Mouse (Mus musculus) frontal cortex, postnatal 10 days (tissue): ENCODE measurements at regions not wholly inside any gene's neighbourhood (a gene's known extent, or its start where the extent isn't known, plus 50 kb on each side); places are given as distances from the start of the nearest gene placed in this dataset.

Source experiments
- DNase-seq, 2 experiments: peaks; one replicate each; pipeline ENCODE4 v3.0.0; 2022; ENCODE audit warnings: low spot score in 2 of 2, mixed read lengths in 1 of 2

DNA sequence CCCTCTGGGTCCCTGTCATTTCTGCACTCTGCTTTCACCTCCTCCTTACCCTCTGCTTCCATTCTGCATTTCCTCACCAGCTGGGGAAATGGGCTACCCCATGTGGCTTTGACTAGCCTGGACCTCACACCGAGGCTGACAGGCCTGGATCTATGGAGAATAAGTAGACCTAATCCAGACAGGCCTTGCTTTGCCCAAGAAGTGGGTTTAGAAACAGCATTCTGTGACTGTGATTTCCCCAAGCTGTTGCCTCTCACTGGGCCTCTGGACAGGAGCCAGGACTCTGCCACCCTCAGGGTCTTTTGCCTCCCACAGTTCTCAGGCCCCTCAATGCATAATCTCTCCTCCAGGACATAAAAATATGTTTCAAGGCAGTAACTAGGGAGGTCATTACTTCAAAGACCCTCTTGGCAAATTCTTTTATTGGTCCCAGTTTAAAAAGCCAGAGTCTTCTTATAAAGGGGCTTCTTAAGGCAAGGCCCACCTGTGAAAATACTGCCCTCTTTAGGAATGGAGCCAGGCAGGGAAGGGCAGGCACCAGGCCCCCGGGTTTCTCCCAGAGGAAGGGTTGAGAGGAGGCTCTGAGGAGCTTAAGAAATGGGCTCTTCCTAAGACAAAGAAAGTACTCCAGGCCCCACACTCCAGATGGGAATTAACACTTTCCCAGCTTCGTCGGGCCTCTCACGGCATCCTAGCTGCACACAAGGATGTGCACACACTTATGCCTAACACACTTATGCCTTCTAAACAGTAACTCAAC, 151.8 kb downstream of the Cyp26b1 start:
- DNase-seq: no peak

DNA sequence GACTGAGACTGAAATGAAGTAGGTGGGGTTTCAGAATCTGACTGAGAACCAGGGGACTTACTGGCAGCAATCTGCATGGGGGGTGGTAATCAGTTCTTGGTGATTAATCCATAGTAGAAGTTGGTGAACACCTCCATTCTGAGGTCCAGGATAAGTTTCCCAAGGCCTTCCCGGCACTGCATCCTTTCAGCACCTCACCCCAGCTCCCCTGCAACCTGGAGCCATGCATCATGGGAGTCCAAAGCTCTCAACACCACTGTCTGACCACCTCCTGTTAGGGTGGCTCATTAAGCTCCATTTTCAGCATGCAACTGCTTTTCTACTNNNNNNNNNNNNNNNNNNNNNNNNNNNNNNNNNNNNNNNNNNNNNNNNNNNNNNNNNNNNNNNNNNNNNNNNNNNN, 157.0 kb downstream of the Cyp26b1 start:
- DNase-seq: no peak

DNA sequence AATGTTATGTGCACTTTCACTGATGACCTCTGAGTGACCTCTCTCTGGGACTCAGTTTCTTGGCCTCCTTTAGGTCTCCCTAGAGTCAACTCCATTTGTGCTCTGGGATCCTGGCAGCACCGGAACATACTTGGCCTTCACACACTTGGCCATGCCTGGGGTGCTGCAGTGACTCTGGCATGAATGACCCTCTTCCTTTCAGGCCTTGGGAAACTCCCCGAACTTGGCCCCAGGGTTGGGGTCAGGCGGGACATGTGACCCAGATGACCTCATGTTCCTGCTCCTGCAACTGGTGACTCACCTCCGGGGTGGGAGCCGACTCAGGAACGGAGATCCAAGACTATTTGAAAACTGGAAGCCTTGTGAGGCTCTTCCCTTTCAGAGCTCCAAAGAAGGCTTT, 159.2 kb downstream of the Cyp26b1 start:
- no peak for DNase-seq

DNA sequence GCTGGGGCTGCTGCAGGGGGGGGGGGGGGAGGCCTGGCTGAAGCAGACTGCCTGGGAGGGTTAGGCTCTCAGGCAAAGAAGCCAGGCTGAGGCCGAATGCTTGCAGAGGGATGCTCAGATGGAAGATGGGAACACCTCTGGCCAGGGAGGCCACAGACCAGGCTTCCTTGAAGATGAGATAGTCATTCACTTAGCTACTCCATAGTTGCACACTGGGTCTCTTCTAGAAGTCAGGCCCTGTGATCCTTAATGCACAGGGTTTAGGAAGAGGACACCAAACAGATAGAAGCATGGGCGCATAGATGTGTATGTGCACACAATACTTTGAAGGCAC, 162.1 kb downstream of the Cyp26b1 start:
- DNase-seq: no peak

DNA sequence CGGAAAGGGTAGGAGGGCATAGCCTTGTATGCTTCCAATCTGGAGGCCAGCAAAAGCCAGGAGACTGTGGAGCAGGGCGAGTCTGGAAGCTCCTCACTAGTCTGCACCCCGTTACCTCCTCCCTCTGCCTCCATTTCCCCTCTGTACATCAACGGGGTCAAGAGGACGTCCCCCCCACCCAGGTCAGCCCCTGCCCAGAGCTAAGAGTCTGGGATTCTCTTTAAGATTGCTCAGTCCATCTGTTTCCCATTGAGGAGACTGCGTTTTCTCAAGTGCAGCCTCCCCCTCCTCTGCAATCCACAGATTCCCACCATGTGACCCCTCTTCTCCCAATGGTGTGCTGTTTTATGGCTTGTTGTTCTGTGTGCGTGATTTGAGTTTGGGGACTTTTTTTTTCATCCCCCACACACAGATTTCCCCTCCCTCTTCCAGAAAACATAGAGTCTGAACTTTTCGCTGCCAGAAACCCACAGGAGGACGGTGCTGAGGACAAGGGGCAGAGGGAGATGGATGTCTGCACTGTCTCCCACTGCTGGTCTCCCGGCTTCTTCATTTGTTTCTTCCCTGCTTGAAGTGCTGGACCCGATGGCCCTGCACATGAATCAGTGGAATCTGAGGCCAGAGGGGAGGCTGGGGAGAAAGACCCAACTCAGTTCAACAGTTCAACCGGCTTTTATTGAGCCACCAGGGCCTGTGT, 162.6 kb downstream of the Cyp26b1 start:
- no peak for DNase-seq

DNA sequence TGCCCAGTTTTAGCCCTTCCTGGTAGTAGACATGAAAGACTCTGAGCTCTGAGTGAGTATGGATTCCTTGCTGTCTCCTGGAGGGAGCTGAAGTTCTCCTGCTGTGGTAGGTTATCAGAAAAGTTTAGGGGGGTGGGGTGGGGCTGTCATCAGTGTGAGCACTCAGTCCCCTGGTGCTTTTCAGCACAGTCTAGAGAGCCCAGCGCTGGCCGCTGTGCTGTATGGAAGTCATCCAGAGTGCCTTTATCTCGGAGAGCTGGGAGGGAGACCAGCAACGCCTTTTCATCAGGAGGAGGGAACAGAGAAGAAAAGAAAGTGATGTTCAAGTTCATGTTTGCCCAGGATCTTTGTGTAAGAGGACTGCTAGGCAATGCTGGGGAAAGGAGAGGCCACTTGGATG, 163.6 kb downstream of the Cyp26b1 start:
- DNase-seq: no peak

- DNase-seq: peak; percentile 48 to 66
Observed at GRCm38 (mm10) chr6:84429247-84429646, 164.5 kb downstream of the Cyp26b1 start.

DNA sequence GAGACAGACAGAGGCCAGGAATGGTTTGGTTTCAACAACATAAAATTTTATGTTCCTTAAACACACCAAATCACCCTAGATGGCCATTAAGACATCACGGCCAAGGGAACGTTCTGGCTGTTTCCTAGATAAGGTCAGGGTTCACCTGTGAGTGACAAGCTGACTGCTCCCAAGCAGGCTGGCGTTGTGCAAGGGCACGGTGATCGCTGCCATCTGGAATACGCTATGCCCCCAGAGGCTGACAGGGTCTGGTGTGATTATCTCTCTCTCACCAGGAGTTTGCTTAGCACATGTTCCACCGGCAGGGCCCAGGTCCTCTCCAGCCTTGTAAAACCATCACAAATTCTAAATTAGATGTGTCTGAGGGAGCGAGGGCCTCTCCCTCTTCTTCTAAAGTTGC, 167.0 kb downstream of the Cyp26b1 start:
- no peak for DNase-seq

- peak in 1 of 2 experiments; percentile 36 for DNase-seq
Observed at GRCm38 (mm10) chr6:84425823-84426222, 167.9 kb downstream of the Cyp26b1 start.

DNA sequence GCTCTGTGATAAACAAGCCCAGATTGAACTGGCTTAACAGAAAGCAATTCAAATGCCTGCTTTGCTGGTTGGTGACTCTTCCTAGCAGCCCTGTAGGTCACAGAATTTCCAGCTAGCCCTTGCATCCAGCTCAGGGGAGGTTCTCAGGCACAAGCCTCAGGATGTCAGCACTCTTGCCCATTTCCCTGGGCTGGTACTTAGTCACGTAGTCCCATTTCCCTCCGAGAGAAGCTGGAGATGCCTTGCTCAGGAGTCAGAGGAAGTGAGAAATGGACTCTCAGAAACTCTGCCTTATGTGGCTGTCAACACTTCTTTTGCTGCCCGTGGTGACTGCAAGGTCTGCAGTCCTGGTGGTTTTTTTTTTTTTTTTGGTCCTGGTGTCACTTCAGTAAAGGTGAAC, 170.8 kb downstream of the Cyp26b1 start:
- no peak for DNase-seq

DNA sequence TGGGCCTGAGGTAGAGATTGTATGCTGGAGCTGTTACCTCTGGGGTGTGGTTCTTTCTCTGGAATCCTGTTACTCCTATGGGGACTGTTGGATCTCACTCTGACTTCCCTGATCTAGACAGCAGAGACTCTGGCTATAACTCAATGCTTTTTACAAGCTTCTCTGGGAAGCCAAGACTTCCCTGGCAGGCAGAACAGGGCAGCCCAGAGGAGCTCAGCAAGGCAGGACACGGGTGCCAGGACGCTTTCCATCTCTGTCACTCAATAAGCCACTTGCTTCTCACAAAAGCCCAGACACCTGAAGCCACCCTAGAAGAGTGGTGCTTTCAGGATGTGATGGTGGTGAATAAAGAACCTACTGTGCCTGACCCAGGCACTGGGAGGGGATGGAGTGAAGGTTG, 174.0 kb downstream of the Cyp26b1 start:
- DNase-seq: no peak

DNA sequence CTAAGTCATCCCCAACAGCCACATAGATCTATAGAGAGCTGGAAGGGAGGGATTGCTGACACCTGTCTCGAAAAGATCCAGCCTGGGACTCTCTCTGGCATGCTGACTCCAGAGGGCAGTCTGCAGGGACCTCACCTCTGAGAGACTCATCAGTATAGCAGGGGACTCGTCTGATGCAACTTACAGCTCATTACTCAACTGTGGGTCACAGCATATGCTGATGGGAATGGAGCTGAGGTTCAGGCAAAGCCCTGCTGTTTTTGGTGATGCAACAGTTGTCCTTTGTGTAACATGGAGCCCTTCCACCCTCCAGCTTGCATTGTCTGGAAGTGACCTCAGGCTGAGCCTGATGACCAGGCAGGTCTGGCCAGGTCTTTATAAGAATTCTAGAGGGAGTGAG, 174.4 kb downstream of the Cyp26b1 start:
- no peak for DNase-seq

- no peak for DNase-seq
Observed at GRCm38 (mm10) chr6:84416992-84417636, 176.6 kb downstream of the Cyp26b1 start.

DNA sequence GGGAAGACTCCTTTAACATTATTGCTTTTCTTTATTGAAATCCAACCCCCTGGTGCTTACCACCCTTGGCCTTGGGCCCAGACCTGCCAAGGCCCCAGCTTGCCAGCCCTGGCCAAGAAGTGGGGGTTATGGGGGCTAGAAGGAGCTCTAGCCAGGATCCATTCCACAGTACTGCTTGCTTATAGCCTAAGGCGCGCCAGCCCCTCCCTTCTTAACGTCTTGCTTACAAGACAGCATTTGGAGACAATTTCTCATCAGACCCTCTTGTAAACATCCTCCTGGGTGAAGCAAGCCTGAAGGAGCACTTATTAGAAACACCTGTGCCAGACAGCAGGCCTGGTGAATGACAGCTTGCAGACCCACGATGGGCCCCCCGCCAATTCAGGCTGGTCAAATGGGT, 179.3 kb downstream of the Cyp26b1 start:
- no peak for DNase-seq

GRCm38 (mm10) chr6:84409863-84410513, 183.7 kb downstream of the Cyp26b1 start:
- no peak for DNase-seq

- no peak for DNase-seq
Observed at GRCm38 (mm10) chr6:84408513-84408912, 185.2 kb downstream of the Cyp26b1 start.

GRCm38 (mm10) chr6:84407773-84408172, 185.9 kb downstream of the Cyp26b1 start:
- peak in 1 of 2 experiments; percentile 44 for DNase-seq

DNA sequence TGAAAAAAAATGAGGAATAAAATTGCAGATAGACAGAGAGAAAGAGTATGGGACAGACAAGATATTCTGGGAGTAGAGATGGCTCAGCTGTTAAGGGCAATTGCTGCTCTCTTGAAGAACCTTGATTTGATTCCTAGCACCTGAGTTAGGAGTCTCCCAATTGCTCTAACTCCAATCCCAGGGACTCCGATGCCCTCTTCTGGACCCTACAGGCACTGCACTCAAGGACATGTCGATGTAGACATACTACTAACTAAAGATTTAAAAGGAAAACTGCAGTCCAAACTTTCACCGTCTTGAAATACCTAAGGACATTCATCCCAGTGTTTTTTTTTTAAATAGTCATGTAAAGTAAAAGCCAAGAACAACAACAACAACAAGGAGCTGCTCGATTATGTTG, 189.0 kb downstream of the Cyp26b1 start:
- no peak for DNase-seq

DNA sequence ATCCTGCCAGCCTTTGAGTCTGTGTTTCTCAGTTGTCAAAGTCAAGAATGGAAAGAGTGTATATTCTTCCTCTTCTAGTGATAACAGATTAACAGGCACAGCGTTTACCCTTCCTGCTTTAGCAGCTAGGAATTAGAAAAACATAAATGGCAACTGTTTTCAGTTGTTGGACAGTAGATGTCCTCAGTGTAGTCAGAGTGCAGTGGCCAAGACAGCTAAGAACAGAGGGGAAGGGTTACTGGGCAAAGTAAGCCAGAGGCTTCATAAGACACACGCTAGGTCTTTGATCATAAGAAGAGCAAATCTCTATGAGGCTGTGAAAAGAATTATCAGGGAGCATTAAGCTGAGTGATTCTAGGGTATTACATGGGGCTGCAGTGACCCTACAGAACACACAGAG, 191.3 kb downstream of the Cyp26b1 start:
- DNase-seq: no peak

DNA sequence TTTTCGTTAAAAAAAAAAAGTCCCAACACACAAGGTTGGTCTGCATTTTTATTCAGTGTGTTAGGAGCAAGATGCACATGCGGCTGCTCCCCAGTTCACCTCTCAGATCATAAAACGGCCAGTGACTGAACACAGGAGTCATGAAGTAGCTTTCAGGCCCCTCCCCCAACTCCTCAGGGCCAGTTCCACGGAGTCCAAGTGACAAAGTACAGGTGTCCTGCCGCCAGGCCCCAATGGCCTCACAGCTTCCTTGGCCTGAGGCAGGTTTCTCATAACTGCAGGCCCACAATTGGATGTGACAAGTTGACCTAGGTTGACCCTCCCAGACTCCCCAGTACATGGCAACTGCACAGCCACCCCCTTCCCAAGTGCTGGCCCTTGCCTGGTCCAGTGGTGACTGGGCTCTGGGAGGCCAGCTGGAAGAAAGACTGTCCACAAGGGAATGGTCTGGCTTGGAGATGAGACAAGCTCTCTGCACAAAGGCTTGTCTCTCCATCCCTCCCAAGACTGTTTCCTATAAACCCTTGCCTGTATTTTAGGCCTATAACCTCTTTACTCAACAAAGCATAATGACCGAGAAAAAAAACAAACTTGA, 199.1 kb downstream of the Cyp26b1 start:
- DNase-seq: no peak

- no peak for DNase-seq
Observed at GRCm38 (mm10) chr6:84393519-84394231, 200.0 kb downstream of the Cyp26b1 start.
